Mouse (Mus musculus): ENCODE data around the gene Gdf15.

DNA sequence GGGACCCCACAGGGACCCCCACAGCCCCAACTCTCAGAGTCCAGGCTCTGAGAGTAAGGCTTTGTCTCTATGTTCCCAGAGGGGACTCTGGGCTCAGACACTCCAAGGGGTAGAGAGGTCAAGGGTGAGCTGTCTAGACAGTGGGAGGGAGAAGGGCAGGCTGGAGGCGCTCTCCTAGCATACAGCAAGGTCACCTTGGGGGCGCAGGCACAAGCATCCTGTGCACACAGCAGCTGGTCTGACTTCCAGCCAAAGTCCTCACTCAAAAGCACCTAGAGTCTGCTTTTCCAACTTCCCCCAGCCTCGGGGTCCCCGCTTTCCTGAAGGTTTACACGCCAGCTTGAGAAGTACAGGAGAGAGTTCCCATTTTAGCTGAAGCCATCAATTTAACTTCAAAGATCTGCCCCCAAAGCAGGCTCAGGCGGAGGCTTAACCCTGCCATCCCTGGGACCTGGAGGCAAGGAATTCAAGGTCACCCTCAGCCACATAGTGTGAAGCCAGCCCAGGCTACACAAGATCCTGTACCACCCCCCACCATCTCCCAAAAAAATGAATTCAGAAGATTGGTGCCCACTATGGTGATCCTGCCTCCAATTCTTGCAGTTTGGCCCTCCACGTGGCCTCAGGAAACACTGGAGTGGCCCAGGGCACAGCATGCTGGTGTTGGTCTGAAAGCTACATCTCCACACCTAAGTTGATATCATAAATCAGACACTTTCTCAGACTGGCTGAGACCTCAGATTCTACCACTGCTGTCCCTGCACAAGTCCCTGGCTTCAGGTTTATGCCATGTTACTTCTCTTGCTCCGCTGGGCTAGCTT lies 15.3 kb upstream of the Gdf15 start:
- TF ChIP-seq CTCF (IDR thresholded peaks at IDR 0.05) (no peak), EP300 (IDR thresholded peaks at IDR 0.05) (no peak)

Measured in lung, postnatal 0 days (tissue).